Mouse (Mus musculus): ENCODE measurements around the gene Tsnax. TPM values are rescaled to one million over a fixed set of nuclear protein-coding genes. Genes with fewer than 3 reads are reported as not detected.

Gene Tsnax
- polyA plus RNA-seq, 1 experiment = 40.2 TPM

DNA sequence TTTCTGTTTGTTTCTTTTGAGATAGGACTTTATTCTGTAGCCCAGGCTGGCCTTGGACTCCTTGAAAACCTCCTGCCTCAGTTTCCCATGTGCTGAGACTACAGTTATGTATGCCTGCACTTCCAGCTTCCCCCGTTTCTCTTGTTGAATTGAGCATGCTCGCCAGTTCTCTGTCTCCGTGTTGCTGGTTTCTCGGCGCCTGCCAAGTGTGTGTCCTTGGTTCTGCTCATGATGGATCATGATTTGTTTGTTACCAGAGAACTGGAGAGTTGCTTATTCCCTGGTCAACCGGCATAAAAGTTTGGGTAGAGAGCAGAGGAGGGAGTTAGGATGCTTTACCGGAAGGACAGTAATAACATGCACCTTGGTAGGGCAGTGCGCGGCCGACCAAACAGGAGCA, 61.3 kb downstream of the Tsnax start:
- H3K4me3 ChIP-seq (replicated peaks; ENCODE audit: extremely low read depth, low read depth, low read length) = no peak overlapping the region
- DNase-seq = no peak
- no peaks in the 10 kb centered on the region; the same call in 1 of the 2 replicates for H3K4me1 ChIP-seq (ENCODE audit: control insufficient read depth, insufficient read depth, low read length)
- TF ChIP-seq CTCF (IDR thresholded peaks at IDR 0.05; ENCODE audit: insufficient read depth, low read length) = no peak
- no peak for TF ChIP-seq POLR2A (IDR thresholded peaks at IDR 0.05; ENCODE audit: borderline replicate concordance, extremely low read depth, low read depth, low read length)
- WGBS = 85% methylated on average over 10 of the region's 10 CpGs

DNA sequence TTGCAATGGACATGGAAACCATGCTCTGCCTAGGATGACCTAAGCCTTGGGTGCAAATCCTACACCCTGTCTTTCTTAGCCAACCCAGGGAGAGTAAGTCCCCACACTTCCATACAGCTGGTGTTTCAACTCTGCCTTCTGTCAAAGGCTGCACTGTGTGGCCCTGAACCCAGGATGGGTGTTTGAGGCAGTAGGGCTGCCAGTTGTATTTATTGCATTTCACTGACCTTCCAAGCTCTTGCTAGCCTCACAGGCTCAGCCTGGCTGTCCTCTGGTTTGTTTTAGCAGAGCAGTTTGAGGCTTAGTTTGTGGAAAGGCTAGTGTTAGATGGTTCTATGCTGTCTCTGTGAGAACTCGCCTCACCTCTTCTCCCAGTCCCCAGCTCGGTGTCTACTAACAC, 61.8 kb downstream of the Tsnax start:
- 92% methylated on average over 2 of the region's 2 CpGs for WGBS
- no peak for TF ChIP-seq POLR2A (IDR thresholded peaks at IDR 0.05; ENCODE audit: borderline replicate concordance, extremely low read depth, low read depth, low read length)
- no peak for TF ChIP-seq CTCF (IDR thresholded peaks at IDR 0.05; ENCODE audit: insufficient read depth, low read length)
- DNase-seq = no peak
- no peaks in the 10 kb centered on the region; the same call in 1 of the 2 replicates for H3K4me1 ChIP-seq (ENCODE audit: control insufficient read depth, insufficient read depth, low read length)
- no peak overlapping the region for H3K4me3 ChIP-seq (replicated peaks; ENCODE audit: extremely low read depth, low read depth, low read length)

DNA sequence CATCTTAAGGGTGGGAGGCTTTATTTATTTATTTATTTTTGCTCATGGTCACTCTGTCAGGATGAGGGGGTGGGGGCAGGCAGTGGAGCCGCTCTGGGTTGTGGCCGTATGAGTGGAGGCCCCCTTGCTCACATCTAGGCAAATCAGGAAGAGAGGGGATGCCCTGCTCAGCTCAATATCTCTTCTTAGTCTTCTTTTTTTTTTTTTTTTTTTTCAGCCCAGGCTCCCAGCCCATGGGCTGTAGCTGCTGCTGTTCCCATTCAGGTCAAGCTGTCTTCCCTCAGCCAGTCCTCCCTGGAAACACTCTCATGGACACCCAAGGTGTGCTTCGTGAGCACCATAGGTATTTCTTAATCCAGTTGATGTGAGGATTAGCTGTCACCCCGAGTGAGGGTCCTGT, 62.6 kb downstream of the Tsnax start:
- WGBS = 86% methylated on average over 4 of the region's 4 CpGs
- no peak overlapping the region for H3K4me3 ChIP-seq (replicated peaks; ENCODE audit: extremely low read depth, low read depth, low read length)
- no peaks in the 10 kb centered on the region; the same call in 1 of the 2 replicates for H3K4me1 ChIP-seq (ENCODE audit: control insufficient read depth, insufficient read depth, low read length)
- no peak for TF ChIP-seq CTCF (IDR thresholded peaks at IDR 0.05; ENCODE audit: insufficient read depth, low read length)
- TF ChIP-seq POLR2A (IDR thresholded peaks at IDR 0.05; ENCODE audit: borderline replicate concordance, extremely low read depth, low read depth, low read length) = no peak
- no peak for DNase-seq

DNA sequence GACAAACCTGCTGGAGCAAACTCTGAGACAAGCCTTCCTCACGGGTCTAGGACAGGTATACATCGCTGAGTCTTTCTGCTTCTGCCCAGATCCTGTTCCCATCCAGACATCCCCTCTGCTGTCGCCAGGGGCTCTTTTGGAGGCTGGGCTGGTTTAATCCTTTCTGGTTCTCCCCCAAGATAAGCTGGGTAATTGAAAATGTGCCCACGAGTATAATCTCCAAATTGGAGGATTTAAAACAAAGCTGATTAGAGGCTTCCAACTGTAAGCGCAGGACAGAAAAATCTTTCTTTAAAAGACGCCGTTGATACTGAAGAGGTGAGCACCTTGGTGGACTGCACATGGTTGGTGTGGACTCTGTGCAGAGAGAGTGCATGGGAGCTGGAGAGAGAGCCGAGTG, 64.5 kb downstream of the Tsnax start:
- no peak overlapping the region for H3K4me3 ChIP-seq (replicated peaks; ENCODE audit: extremely low read depth, low read depth, low read length)
- no peaks in the 10 kb centered on the region; the same call in 1 of the 2 replicates for H3K4me1 ChIP-seq (ENCODE audit: control insufficient read depth, insufficient read depth, low read length)
- 84% methylated on average over 8 of the region's 8 CpGs for WGBS
- no peak for TF ChIP-seq CTCF (IDR thresholded peaks at IDR 0.05; ENCODE audit: insufficient read depth, low read length)
- TF ChIP-seq POLR2A (IDR thresholded peaks at IDR 0.05; ENCODE audit: borderline replicate concordance, extremely low read depth, low read depth, low read length) = no peak
- DNase-seq = no peak

DNA sequence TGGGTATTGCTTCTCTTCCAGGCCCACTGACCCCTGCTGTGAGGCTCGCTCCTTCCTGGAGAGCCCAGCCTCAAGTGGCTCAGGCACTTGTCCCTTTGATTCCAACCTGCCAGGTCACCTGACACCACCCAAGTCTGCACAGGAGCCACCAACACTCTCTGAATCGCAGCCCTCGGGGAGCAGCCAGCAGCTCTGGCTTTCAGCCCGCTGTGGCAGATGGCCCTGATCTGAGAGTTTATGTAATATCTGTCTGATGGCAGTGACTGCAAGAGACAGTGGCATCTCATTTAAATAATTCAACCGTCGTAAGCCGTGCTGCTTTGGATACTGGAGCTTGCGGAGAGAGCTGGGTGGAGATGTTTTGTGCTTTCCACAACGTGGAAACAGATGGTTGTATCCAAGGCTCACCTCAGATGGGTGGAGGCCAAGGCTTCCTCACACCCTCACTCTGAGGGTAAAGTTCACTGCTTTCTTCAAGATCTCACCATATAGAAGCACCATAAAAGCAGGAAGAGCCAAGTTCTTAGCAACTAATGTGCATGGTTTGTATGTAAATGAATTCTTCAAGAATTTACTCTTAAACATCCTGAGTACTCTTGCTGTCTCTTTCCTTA, 66.1 kb downstream of the Tsnax start:
- no peak for DNase-seq
- no peak overlapping the region for H3K4me3 ChIP-seq (replicated peaks; ENCODE audit: extremely low read depth, low read depth, low read length)
- TF ChIP-seq POLR2A (IDR thresholded peaks at IDR 0.05; ENCODE audit: borderline replicate concordance, extremely low read depth, low read depth, low read length) = no peak
- no peak for TF ChIP-seq CTCF (IDR thresholded peaks at IDR 0.05; ENCODE audit: insufficient read depth, low read length)
- H3K4me1 ChIP-seq (ENCODE audit: control insufficient read depth, insufficient read depth, low read length) = no peaks in the 10 kb centered on the region; the same call in 1 of the 2 replicates
- WGBS = 43% methylated on average over 9 of the region's 9 CpGs

DNA sequence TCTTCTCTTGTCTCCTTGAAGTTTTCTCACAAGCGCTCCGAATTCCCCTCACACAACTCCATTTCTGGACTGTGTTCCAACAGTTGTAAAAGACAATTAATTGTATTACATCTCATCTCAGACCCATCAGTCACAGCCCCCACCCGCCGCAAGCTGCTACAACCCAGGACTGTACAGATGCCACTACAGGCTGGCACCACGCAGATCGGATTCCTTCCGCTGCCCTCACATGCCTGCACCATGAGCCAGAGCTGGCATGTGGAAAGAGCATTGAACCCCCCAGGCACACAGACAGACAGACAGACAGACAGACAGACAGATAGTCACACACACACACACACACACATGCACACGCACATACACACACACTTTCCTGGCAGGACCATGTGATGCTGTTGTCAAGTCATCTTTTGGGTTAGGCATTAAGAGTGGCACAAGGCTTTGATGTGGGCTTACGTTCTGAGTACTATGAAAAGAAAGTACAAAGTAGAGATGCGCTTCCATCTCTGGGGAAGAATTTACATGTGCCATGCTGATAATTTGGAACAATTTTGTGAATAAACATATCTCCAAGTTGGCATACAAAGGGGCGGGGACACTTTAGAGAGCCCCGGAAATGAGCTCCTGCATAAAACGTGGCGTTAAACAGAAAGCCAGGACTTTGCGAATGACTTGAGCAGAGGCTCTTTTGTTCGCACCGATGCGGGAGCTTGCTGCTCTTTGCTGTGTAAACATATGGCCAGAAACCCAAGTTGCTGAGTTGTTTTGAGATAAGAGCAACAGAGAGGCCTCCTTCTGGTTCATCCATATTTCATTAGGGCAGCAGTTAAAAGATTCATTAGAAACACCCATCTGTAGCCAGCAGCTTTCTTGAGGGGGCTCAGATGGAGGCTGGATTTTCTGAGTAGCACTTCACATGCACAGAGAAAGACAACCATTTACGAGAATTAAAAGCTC, 67.9 kb downstream of the Tsnax start:
- 70% methylated on average over 19 of the region's 19 CpGs for WGBS
- TF ChIP-seq POLR2A (IDR thresholded peaks at IDR 0.05; ENCODE audit: borderline replicate concordance, extremely low read depth, low read depth, low read length) (no peak), CTCF (IDR thresholded peaks at IDR 0.05; ENCODE audit: insufficient read depth, low read length) (no peak)
- no peak for DNase-seq
- H3K4me1 ChIP-seq (ENCODE audit: control insufficient read depth, insufficient read depth, low read length) = peaks cover 2% of the 10 kb centered on the region; the same call in 1 of the 2 replicates
- H3K4me3 ChIP-seq (replicated peaks; ENCODE audit: extremely low read depth, low read depth, low read length) = no peak overlapping the region

DNA sequence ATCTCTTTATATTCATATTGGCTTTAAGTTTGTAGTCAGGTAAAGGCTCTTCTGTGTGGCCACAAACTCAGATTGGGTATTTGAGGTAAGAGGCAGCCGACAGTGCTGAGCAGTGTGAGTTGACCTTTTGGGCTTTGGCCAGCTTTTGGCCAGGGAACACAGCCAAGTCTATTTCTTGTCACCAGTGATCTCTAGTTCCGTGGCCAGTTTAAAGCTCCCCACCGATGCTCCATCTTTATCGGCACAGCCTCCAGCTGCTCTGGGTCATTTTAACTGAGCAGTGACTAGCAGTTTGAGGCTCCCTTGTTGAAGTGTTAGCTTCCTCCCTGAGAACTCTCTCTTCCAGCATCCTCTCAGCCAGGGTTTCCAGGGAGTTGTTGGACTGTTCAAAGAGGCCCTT, 70.9 kb downstream of the Tsnax start:
- TF ChIP-seq CTCF (IDR thresholded peaks at IDR 0.05; ENCODE audit: insufficient read depth, low read length) (no peak), POLR2A (IDR thresholded peaks at IDR 0.05; ENCODE audit: borderline replicate concordance, extremely low read depth, low read depth, low read length) (no peak)
- 21% methylated on average over 4 of the region's 4 CpGs for WGBS
- DNase-seq = no peak
- Histone ChIP-seq H3K4me3 (replicated peaks; ENCODE audit: extremely low read depth, low read depth, low read length) (no peak overlapping the region), H3K4me1 (ENCODE audit: control insufficient read depth, insufficient read depth, low read length) (peaks cover 2% of the 10 kb centered on the region; the same call in 1 of the 2 replicates)

Other genes with a start within 250 kb of the Tsnax start
- gene Trim67, start 219.9 kb upstream of the Tsnax start, polyA plus RNA-seq (2012; rRNA removed) = 0.44 and 0.51 TPM in 2 replicates
- gene Gnpat, start 150.0 kb upstream of the Tsnax start, polyA plus RNA-seq (2012; rRNA removed) = 50.8 and 63.2 TPM in 2 replicates
- gene 2810004N23Rik, start 149.9 kb upstream of the Tsnax start, polyA plus RNA-seq (2012; rRNA removed) = 9.0 and 11.3 TPM in 2 replicates
- gene Exoc8, start 115.3 kb upstream of the Tsnax start, polyA plus RNA-seq (2012; rRNA removed) = 12.8 and 13.6 TPM in 2 replicates
- gene Sprtn, start 115.1 kb upstream of the Tsnax start, polyA plus RNA-seq (2012; rRNA removed) = 13.6 and 17.8 TPM in 2 replicates
- gene Egln1, start 63.7 kb upstream of the Tsnax start, polyA plus RNA-seq (2012; rRNA removed) = 33.7 and 40.2 TPM in 2 replicates
- 1.1 and 1.4 TPM in 2 replicates for gene Disc1, start 41.2 kb downstream of the Tsnax start, polyA plus RNA-seq (2012; rRNA removed)

Measured in lung, adult 2 months (tissue).